Mouse (Mus musculus) myocyte (in vitro differentiated cells): ENCODE results near the gene Tfap2e.

Experiments
- E2F4 ChIP-seq: IDR thresholded peaks from one replicate; pipeline ENCODE4 v1.6.1; 2011; ENCODE audit warnings: mild to moderate bottlenecking, control low read depth, moderate library complexity; ENCODE audit not compliant: insufficient read depth
- MAX ChIP-seq: IDR thresholded peaks from one replicate; pipeline ENCODE4 v1.6.1; 2011; ENCODE audit warnings: low read depth, mild to moderate bottlenecking, control low read depth
- POLR2A ChIP-seq: IDR thresholded peaks from one replicate; pipeline ENCODE4 v1.6.1; 2011; ENCODE audit warnings: low read depth, mild to moderate bottlenecking, control low read depth, moderate library complexity; ENCODE audit not compliant: insufficient read length
- REST ChIP-seq: IDR thresholded peaks from one replicate; pipeline ENCODE4 v1.6.1; 2011; ENCODE audit warnings: mild to moderate bottlenecking, control low read depth, moderate library complexity; ENCODE audit not compliant: insufficient read depth, insufficient read length
- SRF ChIP-seq: IDR thresholded peaks from one replicate; pipeline ENCODE4 v1.6.1; 2011; ENCODE audit warnings: low read depth; ENCODE audit not compliant: control insufficient read depth, insufficient read length
- TCF3 ChIP-seq: IDR thresholded peaks from one replicate; pipeline ENCODE4 v1.6.1; 2011; ENCODE audit warnings: low read depth, control low read depth; ENCODE audit not compliant: insufficient read length
- USF1 ChIP-seq: IDR thresholded peaks from one replicate; pipeline ENCODE4 v1.6.1; 2011; ENCODE audit warnings: low read depth, mild to moderate bottlenecking, control low read depth, moderate library complexity

DNA sequence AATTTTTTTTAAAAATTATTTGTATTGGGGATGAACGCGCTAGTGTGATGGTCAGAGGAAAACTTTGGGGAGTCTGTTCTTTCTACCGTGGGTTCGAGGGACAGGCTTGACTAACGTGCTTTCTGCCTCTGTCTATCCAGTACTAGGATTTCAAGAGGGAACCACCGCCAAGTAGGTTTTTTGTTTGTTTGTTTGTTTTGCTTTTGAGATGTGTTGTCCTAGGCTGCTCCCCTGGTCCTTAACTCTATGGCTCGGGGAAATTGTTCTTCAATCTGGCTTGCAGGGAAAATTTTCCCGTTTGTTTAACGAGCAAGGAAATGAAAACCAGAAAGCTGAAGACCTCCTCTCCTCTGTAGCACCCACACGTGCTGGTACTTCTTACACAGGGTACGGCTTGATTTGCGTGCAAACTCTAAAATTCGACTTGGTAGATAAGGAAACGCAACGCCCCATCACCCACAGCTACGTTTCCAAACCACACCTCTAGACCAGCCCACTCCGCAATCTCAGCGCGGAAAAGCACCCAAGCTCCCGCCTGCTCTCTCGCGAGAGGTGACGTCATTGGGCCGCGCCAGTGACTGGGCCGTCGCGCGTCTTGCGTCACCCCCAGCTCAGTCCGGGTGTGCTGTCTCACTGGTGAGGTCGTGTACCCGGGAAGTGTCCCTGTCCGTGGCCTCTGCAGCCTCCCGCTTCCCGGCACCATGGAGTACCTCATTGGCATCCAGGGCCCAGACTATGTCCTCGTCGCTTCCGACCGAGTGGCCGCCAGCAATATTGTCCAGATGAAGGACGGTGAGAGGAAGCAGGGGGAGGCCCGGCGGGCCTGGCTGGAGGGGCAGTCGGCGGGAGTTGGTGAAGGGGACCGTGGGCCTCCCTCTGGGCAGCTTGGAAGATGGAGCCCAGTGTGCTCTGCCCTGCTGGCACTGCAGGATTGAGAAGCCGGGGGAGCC is 58.7 kb downstream of the Tfap2e start, which contains the start of gene Psmb2:
- no peak for TF ChIP-seq TCF3
- no peak for TF ChIP-seq USF1
- TF ChIP-seq MAX, result no peak
- peak; percentile 95 for TF ChIP-seq POLR2A
- peak; percentile 96 for TF ChIP-seq SRF
- peak; percentile 63 for TF ChIP-seq E2F4
- TF ChIP-seq REST, result no peak
